Mouse (Mus musculus) lung, adult 10 weeks (tissue): Measurements from ENCODE around the gene Psmd5. TPM values are rescaled to one million over a fixed set of nuclear protein-coding genes. Genes with fewer than 3 reads are reported as not detected.

Experiments
- polyA plus RNA-seq: library from polyadenylated mRNA; stranded (reverse); fragments of 350-450 nt; fragmentation: Illumina TruSeq; extraction: RNeasy Lipid Tissue Mini Kit (QIAGEN cat#74804); gene quantifications from one replicate; pipeline ENCODE4 v1.2.3, GENCODE M21; 2014; ENCODE audit warnings: low read depth, low replicate concordance; ENCODE audit not compliant: insufficient read depth

Psmd5 gene
- polyA plus RNA-seq, result 32.4 TPM

DNA sequence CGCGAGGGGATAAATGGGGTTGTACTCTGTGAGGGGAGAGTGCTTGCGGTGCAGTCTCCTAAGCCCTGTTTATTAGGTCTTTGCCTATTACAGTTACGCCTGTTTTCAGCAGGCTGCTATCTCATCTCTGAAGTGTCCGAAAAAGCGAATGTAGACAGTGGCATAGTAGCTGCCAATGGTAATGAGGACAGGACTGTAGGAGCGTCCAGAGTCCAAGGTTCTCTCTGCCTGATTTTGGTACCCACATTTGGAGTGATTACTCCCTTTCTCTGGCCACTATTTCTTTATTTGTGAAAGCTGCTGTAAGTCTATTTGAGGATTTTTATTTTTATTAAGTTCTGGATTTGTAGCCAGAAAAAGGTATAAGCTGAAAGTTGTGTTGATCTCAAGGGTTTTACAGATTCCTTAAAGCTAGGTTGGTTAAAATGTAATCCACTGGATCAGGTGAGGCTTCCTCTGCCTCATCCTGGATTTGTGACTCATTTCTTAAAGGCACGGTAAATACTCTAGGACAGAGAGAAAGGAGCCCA lies at the start of gene Psmd5:
Gene Psmd5, minus strand, starts transcription at position 153 of the 530 bp plus-strand sequence.

DNA sequence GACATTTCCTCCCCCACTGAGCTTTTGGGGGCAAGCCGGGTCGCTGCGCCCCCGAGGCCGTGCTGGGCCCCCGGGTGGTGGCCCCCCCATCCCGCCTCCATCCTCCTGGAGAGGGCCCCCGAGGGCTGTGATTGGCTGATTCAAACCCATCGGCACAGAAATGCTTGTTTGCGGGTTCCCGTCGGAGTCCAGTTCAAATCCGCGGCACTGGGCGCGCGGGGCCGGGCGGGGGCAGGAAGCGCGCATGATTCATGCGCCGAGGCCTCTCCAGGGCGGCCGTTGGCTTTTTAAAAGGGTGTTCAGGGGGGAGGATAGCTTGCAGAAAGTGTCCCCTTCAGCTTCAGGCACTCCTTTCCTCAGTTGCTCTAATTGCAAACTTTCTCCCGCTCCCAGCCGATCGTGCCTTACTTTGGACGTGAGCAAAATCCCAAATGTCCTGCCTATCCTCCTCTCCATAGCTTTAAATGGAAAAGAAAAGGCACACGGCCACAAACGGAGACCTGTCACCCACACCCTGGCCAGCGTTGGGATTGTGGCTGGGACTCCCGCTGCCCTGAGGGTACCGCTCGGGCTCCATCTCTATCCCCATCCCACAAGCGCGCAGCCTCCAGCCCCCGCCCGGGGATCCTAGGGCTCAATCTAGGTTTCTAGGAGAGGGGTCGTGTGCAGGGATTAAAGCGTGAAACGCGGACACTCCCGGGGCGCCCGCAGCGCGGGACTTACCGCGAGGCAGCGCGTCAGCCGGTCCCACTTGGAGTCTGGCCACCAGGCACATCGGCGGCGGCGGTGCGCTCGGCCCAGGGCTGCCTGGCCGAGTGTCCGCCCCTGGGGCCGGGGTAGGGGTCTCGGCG lies 38.7 kb upstream of the Psmd5 start, which contains the start of gene Phf19:
Gene Phf19, minus strand, starts transcription at position 809 of the 851 bp plus-strand sequence.

DNA sequence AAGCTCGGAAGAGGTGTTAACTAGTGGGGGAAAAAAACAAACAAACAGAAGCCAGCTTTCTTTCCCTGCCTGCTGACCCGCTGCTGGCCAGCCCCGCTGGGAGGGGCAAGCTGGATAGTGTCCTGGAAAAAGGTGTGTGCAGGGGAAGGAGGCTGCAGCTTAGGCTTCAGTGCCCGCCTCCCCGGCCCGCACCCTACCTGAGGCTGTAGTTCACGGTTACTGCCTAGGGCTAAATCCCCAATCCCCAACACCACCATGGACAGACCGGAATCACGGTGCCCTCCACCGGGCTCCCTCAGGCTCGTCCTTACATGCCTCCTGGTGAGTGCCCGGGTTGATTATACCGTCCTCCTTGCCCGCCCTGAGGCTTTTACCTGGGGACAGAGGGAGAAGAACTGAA lies 497 bp downstream of the Psmd5 start, which contains the start of gene Cutal:
Gene Cutal, plus strand, starts transcription at position 126 of the 400 bp plus-strand sequence.

DNA sequence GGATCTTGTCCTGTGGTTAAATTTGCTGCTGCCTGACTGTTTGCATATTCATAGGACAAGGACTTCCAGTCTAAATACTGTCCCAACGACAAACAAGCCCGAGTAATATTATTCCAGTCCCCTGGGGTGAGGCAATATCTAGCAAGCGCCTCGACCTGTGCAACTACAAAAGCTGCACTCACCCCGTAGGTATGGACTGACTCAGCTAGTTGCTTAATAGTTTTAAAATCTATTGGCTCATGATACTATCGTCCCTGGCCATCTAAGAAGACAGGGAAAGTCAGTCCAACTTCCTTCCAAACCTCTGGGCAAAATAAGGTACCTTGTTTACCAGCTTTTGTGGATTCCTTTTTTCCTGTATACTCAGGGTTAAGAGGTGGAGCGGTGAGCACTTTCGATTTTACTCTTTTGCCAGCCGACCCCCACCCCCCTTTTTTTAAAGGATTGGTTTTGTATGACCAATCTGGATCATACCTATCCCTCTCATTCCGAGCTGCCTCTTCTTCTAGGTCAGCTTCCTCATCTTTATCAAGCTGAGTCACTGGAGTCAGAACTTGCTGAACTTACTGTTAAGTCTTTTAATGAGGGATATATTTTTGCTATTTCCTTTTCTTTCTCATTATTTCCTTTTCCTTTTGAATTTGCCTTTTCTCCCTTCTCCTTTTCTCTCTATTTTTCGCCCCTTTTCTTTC lies 41.9 kb downstream of the Psmd5 start, which contains the start of gene Gm34653:
Gene Gm34653, plus strand, starts transcription at position 242 of the 692 bp plus-strand sequence.

DNA sequence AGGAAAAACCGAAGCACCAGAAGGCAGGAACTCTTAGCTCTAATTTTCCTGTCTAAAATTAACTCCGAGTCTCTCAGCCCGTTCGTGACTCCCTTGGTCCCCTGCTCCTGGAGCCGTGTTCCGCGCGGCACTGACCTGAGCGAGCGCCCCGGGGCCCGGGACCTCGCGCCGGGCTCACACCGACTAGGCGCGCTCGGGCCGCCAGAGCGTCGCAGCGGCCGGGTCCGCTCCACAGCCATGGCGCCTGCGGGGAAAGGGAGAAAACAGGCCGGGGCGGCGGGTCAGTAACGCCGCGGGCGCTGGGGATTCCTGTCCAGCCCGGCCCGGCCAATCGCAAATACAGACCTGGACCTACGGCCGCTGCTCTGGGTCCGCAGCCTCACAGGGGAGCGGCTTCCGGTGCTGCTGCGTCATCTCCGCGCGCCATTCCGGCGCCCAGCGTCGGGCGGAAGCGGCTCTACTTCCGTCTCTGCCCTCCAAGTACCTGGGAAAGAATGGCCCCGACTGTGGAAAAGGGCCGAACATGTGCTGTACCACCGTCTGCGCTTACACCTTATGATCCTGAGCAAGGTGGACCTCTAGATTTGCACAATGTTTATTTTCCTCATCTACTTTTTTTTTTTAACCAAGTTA lies 48.8 kb downstream of the Psmd5 start, which contains the start of gene Fbxw2:
Gene Fbxw2, minus strand, starts transcription at position 485 of the 633 bp plus-strand sequence.

Other genes starting within 250 kb of the Psmd5 start
- 17.1 TPM for gene Gapvd1, start 119.7 kb downstream of the Psmd5 start, polyA plus RNA-seq
- gene Hspa5, start 103.0 kb downstream of the Psmd5 start, polyA plus RNA-seq, result 347 TPM
- gene Rabepk, start 75.1 kb downstream of the Psmd5 start, polyA plus RNA-seq, result 16.4 TPM
- gene Fbxw2, start 48.7 kb downstream of the Psmd5 start, polyA plus RNA-seq, result 62.3 TPM
- not detected for gene Gm34653, start 42.0 kb downstream of the Psmd5 start, polyA plus RNA-seq
- 8.1 TPM for gene Cutal, start 572 bp downstream of the Psmd5 start, polyA plus RNA-seq
- gene Phf19, start 39.1 kb upstream of the Psmd5 start, polyA plus RNA-seq, result 0.84 TPM
- gene Traf1, start 86.8 kb upstream of the Psmd5 start, polyA plus RNA-seq, result 39.9 TPM
- gene Hc, start 186.5 kb upstream of the Psmd5 start, polyA plus RNA-seq, result 164 TPM
- 2.8 TPM for gene AI182371, start 226.6 kb upstream of the Psmd5 start, polyA plus RNA-seq
- 15.3 TPM for gene Cntrl, start 234.5 kb upstream of the Psmd5 start, polyA plus RNA-seq